Mouse (Mus musculus) 416B (cell line): ENCODE data around the gene Iqsec2.

ENCODE experiments used
- DNase-seq: peaks from one replicate; pipeline ENCODE4 v3.0.0; 2011; ENCODE audit warnings: low read depth

The Iqsec2 gene

GRCm38 (mm10) chrX:152143941-152144741 lies at the start of gene Iqsec2:
Gene Iqsec2, plus strand, starts transcription at chrX:152144268.
- no peak for DNase-seq

DNA sequence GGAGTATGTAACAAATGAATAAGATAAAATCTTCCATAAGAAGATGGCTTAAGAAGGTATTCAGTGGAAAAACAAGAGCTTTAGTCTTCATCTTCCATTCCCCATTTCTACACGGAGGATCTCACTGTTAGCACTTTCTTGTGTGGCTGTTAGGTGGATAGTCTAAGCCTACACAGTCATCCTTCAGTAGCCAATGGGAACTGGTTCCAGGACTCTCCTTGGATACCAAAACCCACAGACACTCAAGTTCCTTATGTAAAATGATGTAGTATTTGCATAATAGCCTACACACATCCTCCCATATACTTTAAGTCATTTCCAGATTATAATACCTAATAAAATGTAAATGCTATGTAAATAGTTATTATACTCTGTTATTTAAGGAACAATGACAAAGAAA lies 46.5 kb upstream of the Iqsec2 start:
- no peak for DNase-seq

- no peak for DNase-seq
Measured at GRCm38 (mm10) chrX:152121687-152122086, 22.4 kb upstream of the Iqsec2 start.

DNA sequence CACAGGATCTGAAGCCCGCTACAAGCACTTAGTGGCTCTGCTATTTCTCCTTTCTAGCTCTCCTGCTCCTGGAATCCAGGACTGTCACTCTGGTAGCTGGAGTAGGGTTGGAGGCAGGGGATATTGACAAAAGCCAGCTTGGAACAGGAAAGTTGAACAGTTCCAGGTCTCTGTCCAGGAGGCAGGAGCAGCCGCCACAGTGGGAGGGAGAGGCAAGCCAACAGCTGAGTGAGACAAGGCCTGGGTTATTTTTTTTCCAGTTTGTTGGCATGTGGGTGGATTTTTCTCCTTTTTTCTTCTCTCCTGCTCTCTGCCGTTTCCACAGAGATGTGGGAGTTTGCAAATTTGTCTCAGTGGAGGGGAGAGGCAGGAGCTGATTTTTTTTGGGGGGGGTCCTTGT lies 13.3 kb upstream of the Iqsec2 start:
- DNase-seq: no peak

DNA sequence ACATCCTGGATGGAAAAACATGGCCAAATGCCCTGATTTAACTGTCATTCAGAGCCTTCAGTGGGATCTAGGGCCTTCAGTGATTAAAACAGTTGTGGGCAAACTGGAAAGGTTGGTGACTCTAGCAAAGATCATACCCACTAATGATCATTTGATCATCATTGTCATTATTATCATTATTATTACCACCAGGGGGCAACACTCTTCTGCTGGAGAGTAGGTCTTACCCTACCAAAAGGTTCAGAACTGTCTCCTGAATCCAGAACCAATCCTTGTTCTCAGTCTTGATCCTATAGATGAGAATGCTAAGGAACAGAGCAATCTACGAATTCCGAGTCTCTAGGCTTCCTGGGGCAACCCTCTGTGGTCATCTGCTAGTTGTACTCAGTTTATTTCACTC lies 12.0 kb upstream of the Iqsec2 start:
- DNase-seq: no peak

DNA sequence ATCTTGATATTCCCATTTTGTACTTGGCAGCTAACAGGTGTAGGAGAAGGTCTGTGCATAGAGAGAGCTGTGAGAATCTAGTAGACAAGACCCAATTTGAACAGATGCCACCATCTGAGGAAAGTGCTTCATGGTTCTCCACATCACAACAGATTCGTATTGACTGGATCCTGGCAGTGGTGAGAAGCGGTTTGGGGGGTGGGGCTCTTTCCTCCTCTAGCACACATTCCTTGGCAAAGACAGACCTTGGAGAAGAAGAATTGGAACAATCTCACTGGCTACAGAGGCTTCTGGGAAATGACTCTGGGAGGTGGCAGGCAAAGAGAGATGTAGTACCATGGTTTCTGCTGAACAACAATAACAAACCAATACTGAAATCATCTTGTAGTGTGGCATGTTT lies 8.9 kb upstream of the Iqsec2 start:
- no peak for DNase-seq

- no peak for DNase-seq
Measured at GRCm38 (mm10) chrX:152144742-152145214, 710 bp downstream of the Iqsec2 start.

GRCm38 (mm10) chrX:152146150-152146549 lies 2.1 kb downstream of the Iqsec2 start:
- DNase-seq: no peak

GRCm38 (mm10) chrX:152146691-152147090 lies 2.6 kb downstream of the Iqsec2 start:
- no peak for DNase-seq

DNA sequence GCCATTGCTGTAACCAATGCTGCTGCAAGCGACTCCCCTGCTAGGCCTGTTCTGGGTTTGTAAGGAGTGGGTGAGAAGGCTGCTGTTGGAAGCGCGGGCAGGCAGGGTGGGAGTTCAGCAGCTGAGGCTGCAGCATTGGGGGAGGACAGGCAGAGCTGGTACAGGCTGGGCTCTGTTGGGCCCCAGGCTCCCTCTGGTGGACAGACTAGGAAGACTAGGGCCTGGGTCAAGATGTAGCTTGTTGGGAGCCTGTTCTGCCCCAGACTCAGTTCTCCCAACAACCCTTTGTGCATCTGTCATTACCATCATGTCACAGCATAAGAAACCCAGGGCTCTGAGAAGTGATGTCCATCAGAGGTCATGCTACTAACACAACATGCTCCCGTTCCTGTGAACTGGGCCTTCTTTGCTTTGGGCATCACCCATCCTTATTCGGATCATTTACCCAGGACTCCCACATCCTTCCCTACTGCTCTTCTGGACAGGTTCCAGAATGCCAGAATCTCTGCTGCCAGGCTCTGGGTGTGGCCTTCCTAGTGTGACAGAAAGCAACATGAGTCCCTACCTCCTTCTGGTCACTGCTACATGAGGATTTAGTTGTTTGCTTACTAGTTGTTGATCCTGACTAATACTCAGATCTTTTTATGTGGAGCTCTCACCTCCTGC lies 3.5 kb downstream of the Iqsec2 start:
- peak; percentile 50 for DNase-seq

- DNase-seq: no peak
Measured at GRCm38 (mm10) chrX:152148706-152149105, 4.6 kb downstream of the Iqsec2 start.

DNA sequence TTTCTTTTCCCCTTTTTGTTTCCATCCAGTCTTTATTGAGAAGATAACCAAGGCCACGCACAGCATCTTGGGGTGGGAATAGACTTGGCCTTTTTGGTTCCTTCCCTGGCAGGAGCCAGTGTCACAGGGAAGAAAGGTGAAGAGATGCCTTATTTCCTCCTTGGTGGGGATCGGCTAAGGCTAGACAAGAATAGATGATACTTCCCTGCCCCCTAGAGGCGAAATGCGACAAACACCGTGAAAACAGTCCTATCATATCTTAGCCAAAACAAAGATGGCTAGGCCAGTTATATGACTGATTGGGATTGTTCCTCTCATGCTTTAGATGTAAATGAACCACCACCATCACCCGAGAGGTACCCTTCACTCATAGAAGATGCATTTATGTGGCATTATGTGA lies 7.6 kb downstream of the Iqsec2 start:
- DNase-seq: peak; percentile 60

DNA sequence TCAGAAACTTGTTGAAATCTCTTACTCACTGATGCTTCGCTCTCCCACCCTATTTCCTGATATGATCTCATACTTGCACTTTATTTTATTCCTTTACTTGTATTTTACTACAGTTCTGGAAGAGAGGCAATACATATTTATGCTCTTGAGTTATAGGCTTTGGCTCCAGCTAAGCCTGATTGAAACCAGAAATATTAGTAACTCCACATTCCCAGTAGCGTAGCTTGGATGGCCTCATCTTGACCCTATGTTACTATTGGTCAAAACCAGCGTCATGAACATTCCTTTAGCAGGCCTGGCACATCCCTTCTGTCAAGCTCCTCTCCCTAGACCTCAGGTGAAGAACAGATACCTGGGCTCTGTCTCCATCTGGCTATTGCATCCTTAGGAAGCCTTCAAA lies 14.2 kb downstream of the Iqsec2 start:
- no peak for DNase-seq

- no peak for DNase-seq
Measured at GRCm38 (mm10) chrX:152161404-152161803, 17.3 kb downstream of the Iqsec2 start.

- no peak for DNase-seq
Measured at GRCm38 (mm10) chrX:152164061-152164460, 20.0 kb downstream of the Iqsec2 start.

GRCm38 (mm10) chrX:152166161-152166560 lies 22.1 kb downstream of the Iqsec2 start:
- DNase-seq: no peak

GRCm38 (mm10) chrX:152168521-152168920 lies 24.5 kb downstream of the Iqsec2 start:
- peak; percentile 47 for DNase-seq

- peak; percentile 49 for DNase-seq
Measured at GRCm38 (mm10) chrX:152171041-152172026, 27.3 kb downstream of the Iqsec2 start.

DNA sequence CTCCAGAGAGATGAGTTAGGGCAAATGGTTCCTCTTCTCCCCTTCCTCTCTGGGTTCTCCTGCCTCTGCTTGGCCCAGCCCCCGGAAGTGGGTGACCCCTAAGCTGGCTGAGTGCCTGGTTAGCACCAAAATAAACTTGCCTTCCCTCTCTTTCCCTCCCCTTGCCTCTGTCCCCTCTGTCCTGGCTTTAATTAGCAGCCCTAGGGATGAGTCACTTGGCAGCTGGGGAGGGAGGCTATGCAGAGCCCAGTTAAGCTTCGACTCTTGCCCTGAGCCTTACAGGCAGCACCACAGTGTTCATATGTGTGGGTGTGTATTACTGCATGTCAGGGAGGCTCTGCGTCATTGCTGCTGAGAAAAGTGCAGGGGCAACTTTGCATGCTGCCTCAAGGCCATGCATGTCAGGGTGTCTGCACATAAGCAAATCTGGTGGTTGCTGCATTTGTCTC lies 28.4 kb downstream of the Iqsec2 start:
- peak; percentile 84 for DNase-seq

GRCm38 (mm10) chrX:152175284-152175683 lies 31.2 kb downstream of the Iqsec2 start:
- peak; percentile 63 for DNase-seq

DNA sequence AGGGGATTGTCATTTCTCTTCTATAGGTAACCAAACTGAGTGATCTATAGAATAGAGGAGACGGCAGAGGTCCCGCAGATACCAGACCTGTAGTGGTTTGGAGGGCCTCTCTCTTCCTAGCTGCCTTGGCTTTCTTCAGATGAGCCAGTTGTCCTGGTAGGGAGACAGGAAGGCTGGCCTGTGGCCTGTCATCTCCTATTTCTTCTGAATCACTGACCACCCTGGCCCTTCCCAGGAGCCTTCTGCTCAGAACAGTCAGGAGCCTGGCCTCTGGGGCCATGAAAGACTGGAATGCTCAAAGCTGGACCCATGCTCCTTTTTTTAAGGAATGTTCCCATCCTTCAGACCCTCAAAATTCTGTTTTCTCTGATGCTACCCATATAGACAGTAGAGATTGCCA lies 33.8 kb downstream of the Iqsec2 start:
- no peak for DNase-seq
